Mouse (Mus musculus) colon, adult 2 months (tissue): ENCODE data around the gene Vldlr. TPM values are rescaled to one million over a fixed set of nuclear protein-coding genes. Genes with fewer than 3 reads are reported as not detected.

ENCODE experiments used
- polyA plus RNA-seq: library from polyadenylated mRNA; depleted of rRNA; stranded (reverse); fragments of >200 nt; gene quantifications from 2 replicates; pipeline ENCODE4 v1.2.3, GENCODE M21; 2012; rRNA removed

The Vldlr gene
- polyA plus RNA-seq, result 10.0 and 13.8 TPM in 2 replicates

GRCm38 (mm10) chr19:27216318-27216717, at the start of gene Vldlr:
TSS of gene Vldlr (plus strand) at chr19:27216484.

Other genes with a start within 250 kb of the Vldlr start
- gene Kcnv2, start 106.1 kb downstream of the Vldlr start, polyA plus RNA-seq, result 0.07 and 0.12 TPM in 2 replicates
- 9.3 and 11.0 TPM in 2 replicates for gene Pum3, start 213.3 kb downstream of the Vldlr start, polyA plus RNA-seq